Mouse (Mus musculus) embryonic fibroblast, embryonic 13.5 days (primary cell): Measurements from ENCODE around the gene Gm18596. TPM values are rescaled to one million over a fixed set of nuclear protein-coding genes. Genes with fewer than 3 reads are reported as not detected.
"Not testable (repeated sequence)": the region's sequence is repeated elsewhere in the genome, so short reads cannot be mapped to it uniquely, and the experiment has no call there.

Experiments
- H3K27ac ChIP-seq: 2 replicates; pipeline ENCODE4 v1.5.1; 2012; ENCODE audit warnings: low read length, control low read depth, inconsistent platforms; ENCODE audit not compliant: insufficient read depth
- H3K4me1 ChIP-seq: 2 replicates; pipeline ENCODE4 v1.6.1; 2011; ENCODE audit warnings: low read length; ENCODE audit not compliant: control insufficient read depth, insufficient read depth
- H3K4me3 ChIP-seq: 2 replicates; pipeline ENCODE4 v1.5.1; 2011; ENCODE audit warnings: mild to moderate bottlenecking, control low read depth, low read length; ENCODE audit not compliant: insufficient read depth
- CTCF ChIP-seq: IDR thresholded peaks from 2 replicates; pipeline ENCODE4 v1.5.1; 2011; ENCODE audit warnings: mild to moderate bottlenecking, control low read depth, low read length, moderate library complexity, borderline replicate concordance; ENCODE audit not compliant: insufficient read depth
- POLR2A ChIP-seq: IDR thresholded peaks from 2 replicates; pipeline ENCODE4 v1.6.1; 2011; ENCODE audit warnings: low read depth, mild to moderate bottlenecking, control low read depth, low read length, moderate library complexity
- polyA plus RNA-seq: library from polyadenylated mRNA; stranded (reverse); fragments of >200 nt; gene quantifications from 2 replicates; pipeline ENCODE4 v1.2.4, GENCODE M21; 2011; ENCODE audit warnings: low read depth; ENCODE audit not compliant: missing spikeins, insufficient read length

Gm18596 gene
- not detected in 2 replicates for polyA plus RNA-seq

DNA sequence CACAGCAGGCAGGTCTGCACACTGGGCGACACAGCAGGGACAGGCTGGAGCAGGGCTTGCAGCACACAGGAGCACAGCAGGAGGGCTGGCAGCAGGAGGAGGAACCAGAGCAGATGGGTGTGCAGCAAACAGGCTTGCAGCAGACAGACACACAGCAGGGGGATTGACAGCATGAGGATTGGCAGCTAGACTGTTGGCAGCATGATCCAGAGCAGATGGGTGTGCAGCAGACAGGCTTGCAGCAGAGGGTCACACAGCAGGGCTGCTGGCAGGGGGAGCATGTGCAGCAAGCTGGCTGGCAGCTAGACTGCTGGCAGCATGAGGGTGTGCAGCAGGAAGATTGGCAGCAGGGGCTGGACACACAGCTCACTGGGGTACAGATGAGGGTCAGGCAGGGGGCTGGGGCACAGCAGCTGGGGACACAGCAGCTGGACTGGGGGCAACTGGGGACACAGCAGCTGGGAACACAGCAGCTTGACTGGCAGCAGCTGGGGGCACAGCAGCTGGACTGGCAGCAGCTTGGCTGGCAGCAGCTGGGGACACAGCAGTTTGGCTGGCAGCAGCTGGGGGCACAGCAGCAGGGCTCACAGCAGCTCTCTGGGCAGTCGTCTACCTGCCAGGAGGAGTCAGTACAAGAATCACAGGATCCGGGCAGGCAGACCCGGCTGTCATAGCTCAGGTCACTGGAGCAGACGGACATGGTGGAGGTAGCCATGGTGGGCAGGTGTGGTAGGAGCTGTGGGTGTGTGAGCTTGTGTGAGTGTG lies at the start of gene Gm18596:
Gene Gm18596, minus strand, starts transcription at position 715 of the 765 bp plus-strand sequence.
- not testable (repeated sequence) for H3K27ac ChIP-seq, H3K4me3 ChIP-seq, H3K4me1 ChIP-seq

DNA sequence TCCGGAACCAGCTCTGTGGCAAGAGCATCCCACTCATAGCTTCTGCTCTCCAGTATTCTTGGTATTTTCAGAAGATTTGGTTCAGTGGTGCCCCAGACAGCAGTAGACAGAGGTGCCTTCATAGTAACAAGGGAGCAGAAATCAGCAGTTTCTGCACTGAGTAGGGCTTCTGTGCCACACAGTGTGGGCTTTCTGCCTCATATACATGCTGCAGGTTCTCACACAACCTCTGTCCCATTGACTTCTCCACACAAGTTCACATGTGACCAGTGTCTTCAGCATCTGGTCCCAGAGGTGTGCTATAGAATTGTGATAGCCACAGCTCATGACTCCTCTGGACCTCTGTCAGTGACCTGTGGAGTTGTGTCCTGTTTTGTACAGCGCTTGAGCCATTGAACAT lies 46.2 kb upstream of the Gm18596 start:
- no peaks in the 10 kb centered on the region for H3K4me1 ChIP-seq
- no peak overlapping the region for H3K4me3 ChIP-seq
- H3K27ac ChIP-seq: no peak overlapping the region
- TF ChIP-seq POLR2A (no peak), CTCF (no peak)

DNA sequence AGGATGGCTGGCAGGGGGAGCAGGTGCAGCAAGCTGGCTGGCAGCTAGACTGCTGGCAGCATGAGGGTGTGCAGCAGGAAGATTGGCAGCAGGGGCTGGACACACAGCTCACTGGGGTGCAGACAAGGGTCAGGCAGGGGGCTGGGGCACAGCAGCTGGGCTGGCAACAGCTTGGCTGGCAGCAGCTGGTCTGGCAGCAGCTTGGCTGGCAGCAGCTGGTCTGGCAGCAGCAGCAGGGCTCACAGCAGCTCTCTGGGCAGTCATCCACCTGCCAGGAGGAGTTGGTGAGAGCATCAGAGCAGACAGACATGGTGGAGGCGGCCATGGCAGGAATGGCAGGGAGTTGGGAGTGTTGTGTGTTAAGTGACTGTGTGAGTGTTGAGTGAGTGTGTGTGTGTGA lies 45.4 kb upstream of the Gm18596 start, which contains the start of gene Gm7137:
Gene Gm7137, minus strand, starts transcription at position 325 of the 400 bp plus-strand sequence.
- not testable (repeated sequence) for H3K27ac ChIP-seq, H3K4me1 ChIP-seq, H3K4me3 ChIP-seq

DNA sequence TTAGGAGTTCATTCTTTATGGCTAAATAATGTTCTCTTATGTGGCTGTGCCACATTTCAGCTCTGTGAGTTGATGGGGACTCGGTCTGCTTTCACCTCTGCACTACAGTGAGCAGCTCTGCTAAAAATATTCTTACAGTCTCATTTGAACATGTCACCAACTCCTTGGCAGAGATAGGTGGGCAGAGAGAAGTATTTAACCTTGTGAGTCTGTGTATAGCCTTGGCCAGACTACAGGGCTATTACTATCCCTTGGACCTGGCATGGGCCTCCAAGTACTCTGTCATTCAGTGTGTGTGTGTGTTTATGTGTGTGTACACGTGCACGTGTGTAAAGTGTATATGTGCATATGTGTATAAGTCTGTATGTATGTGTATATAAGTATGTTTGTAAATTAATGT lies 41.0 kb upstream of the Gm18596 start:
- H3K4me3 ChIP-seq, H3K4me1 ChIP-seq, H3K27ac ChIP-seq: not testable (repeated sequence)

DNA sequence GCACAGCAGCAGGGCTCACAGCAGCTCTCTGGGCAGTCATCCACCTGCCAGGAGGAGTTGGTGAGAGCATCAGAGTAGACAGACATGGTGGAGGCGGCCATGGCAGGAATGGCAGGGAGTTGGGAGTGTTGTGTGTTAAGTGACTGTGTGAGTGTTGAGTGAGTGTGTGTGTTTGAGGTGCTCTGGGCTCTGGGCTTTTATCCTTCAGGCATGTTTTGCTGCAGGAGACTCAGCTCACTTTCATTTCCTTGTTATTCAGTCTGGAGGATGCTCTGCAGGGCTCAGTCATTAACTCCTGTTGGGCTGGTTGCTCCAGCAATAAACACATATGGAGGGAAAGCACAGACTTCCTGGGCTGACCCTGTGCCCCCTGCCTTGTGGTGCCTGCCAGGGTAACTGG lies 40.0 kb upstream of the Gm18596 start, which contains the start of gene Gm3250:
Gene Gm3250, minus strand, starts transcription at position 101 of the 400 bp plus-strand sequence.
- H3K27ac ChIP-seq, H3K4me3 ChIP-seq, H3K4me1 ChIP-seq: not testable (repeated sequence)

DNA sequence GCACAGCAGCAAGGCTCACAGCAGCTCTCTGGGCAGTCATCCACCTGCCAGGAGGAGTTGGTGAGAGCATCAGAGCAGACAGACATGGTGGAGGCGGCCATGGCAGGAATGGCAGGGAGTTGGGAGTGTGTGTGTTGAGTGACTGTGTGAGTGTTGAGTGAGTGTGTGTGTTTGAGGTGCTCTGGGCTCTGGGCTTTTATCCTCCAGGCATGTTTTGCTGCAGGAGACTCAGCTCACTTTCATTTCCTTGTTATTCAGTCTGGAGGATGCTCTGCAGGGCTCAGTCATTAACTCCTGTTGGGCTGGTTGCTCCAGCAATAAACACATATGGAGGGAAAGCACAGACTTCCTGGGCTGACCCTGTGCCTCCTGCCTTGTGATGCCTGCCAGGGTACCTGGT lies 34.4 kb upstream of the Gm18596 start, which contains the start of gene Gm7138:
Gene Gm7138, minus strand, starts transcription at position 101 of the 400 bp plus-strand sequence.
- H3K4me3 ChIP-seq, H3K27ac ChIP-seq, H3K4me1 ChIP-seq: not testable (repeated sequence)

DNA sequence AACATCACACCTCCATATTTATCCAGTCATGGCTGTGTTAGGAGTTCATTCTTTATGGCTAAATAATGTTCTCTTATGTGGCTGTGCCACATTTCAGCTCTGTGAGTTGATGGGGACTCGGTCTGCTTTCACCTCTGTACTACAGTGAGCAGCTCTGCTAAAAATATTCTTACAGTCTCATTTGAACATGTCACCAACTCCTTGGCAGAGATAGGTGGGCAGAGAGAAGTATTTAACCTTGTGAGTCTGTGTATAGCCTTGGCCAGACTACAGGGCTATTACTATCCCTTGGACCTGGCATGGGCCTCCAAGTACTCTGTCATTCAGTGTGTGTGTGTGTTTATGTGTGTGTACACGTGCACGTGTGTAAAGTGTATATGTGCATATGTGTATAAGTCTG lies 29.7 kb upstream of the Gm18596 start:
- not testable (repeated sequence) for H3K4me1 ChIP-seq, H3K4me3 ChIP-seq, H3K27ac ChIP-seq

DNA sequence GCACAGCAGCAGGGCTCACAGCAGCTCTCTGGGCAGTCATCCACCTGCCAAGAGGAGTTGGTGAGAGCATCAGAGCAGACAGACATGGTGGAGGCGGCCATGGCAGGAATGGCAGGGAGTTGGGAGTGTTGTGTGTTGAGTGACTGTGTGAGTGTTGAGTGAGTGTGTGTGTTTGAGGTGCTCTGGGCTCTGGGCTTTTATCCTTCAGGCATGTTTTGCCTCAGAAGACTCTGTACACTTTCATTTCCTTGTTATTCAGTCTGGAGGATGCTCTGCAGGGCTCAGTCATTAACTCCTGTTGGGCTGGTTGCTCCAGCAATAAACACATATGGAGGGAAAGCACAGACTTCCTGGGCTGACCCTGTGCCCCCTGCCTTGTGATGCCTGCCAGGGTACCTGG lies 28.8 kb upstream of the Gm18596 start, which contains the start of gene Gm3238:
Gene Gm3238, minus strand, starts transcription at position 101 of the 400 bp plus-strand sequence.
- not testable (repeated sequence) for H3K4me3 ChIP-seq, H3K4me1 ChIP-seq, H3K27ac ChIP-seq

DNA sequence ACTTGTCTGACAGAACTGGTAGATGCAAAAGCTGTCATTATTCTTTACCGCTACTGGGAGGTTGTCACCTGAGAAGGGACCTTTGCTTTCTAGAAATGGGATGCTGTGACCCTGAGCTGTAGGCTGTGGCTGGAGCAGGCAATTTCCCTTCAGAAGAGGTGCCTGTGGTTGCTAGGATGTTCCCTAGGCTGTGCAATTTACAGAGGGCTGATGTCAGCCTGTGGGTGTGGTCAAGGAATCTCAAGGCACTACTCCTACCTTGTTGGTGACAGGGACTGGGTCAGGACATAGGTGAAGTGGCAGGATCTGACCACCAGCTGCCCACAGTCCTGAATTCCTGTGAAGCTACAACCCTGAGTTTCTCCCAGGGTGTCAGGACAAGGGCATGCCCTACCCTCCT lies 27.3 kb upstream of the Gm18596 start:
- Histone ChIP-seq H3K4me1 (no peaks in the 10 kb centered on the region), H3K27ac (no peak overlapping the region), H3K4me3 (no peak overlapping the region)
- TF ChIP-seq CTCF: no peak
- TF ChIP-seq POLR2A: no peak

DNA sequence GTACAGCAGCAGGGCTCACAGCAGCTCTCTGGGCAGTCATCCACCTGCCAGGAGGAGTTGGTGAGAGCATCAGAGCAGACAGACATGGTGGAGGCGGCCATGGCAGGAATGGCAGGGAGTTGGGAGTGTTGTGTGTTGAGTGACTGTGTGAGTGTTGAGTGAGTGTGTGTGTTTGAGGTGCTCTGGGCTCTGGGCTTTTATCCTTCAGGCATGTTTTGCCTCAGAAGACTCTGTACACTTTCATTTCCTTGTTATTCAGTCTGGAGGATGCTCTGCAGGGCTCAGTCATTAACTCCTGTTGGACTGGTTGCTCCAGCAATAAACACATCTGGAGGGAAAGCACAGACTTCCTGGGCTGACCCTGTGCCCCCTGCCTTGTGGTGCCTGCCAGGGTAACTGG lies 17.1 kb upstream of the Gm18596 start, which contains the start of gene Gm3233:
Gene Gm3233, minus strand, starts transcription at position 101 of the 400 bp plus-strand sequence.
- not testable (repeated sequence) for H3K27ac ChIP-seq, H3K4me3 ChIP-seq, H3K4me1 ChIP-seq

DNA sequence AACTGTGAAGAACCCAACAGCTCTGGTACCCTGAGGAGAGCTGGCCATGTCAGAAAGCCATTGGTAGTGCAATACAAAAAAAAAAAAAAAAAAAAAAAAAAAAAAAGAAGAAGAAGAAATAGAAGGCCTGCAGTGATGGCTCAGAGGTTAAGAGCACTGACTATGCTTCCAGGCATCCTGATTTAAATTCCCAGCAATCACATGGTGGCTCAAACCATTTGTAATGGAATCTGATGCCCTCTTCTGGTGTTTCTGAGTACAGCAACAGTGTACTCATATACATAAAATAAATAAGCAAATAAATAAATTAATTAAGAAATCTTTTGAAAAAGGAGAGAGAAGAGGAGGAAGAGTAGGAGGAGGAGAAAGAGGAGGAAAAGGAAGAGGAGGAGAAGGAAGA lies 11.0 kb upstream of the Gm18596 start:
- no peak for TF ChIP-seq POLR2A
- TF ChIP-seq CTCF: no peak
- Histone ChIP-seq H3K4me3 (no peak overlapping the region), H3K27ac (no peak overlapping the region), H3K4me1 (no peaks in the 10 kb centered on the region)

DNA sequence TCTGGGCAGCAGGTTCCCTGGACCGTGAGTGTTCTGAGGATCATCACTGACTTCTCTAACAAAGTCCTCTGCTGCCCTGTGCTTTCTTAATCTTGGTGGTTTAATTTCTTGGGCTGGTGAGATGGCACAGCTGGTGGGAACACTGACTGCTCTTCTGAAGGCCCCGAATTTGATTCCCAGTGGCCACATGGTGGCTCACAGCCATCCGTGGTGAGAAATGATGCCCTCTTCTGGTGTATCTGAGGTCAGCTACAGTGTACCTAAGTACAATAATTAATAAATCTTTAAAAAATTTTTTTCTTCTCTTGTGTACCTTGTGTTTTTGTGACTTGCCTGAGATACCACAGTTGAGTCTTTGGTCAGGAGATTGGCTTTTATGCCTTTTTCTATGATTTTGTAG lies 9.9 kb upstream of the Gm18596 start:
- not testable (repeated sequence) for H3K27ac ChIP-seq, H3K4me1 ChIP-seq, H3K4me3 ChIP-seq

DNA sequence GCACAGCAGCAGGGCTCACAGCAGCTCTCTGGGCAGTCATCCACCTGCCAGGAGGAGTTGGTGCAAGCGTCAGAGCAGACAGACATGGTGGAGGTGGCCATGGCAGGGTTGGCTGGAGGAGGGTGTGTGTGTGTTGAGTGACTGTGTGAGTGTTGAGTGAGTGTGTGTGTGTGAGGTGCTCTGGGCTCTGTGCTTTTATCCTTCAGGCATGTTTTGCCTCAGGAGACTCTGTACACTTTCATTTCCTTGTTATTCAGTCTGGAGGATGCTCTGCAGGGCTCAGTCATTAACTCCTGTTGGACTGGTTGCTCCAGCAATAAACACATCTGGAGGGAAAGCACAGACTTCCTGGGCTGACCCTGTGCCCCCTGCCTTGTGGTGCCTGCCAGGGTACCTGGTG lies 8.8 kb upstream of the Gm18596 start, which contains the start of gene Gm9736:
Gene Gm9736, minus strand, starts transcription at position 101 of the 400 bp plus-strand sequence.
- not testable (repeated sequence) for H3K27ac ChIP-seq, H3K4me3 ChIP-seq, H3K4me1 ChIP-seq

DNA sequence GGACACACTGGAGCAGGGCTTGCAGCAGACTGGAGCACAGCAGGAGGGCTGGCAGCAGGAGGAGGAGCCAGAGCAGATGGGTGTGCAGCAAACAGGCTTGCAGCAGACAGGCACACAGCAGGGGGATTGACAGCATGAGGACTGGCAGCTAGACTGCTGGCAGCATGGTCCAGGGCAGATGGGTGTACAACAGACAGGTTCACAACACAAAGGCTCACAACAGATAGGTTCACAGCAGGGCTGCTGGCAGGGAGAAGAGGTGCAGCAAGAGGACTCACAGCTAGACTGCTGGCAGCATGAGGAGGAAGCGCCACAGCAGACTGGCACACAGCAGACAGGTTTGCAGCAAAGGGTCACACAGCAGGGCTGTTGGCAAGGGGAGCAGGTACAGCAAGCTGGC lies 8.2 kb upstream of the Gm18596 start:
- not testable (repeated sequence) for H3K4me3 ChIP-seq, H3K4me1 ChIP-seq, H3K27ac ChIP-seq
